Comparison of ENCODE assay signal across 21 mouse cellular contexts in genomic region chr10:71525290-71525689, GRCm38 (mm10).
DNase-seq lines count a peak whose midpoint lies in the region; ATAC-seq lines count a peak whose summit lies in the region.
"Had no signal": no experiment of that assay in that cellular context is flagged by ENCODE, and none has a peak within 500 bp of the region (broad histone marks: within the 10 kb centered on the region; RNA-seq: fewer than 3 reads in every experiment).

No protein-coding gene starts in this region.

- peak; percentile 88 for ATAC-seq in frontal cortex, adult (ENCODE audit: low TSS enrichment)
- no peak for ATAC-seq in megakaryocyte progenitor cell, adult 5-6 weeks (replicated peaks; ENCODE audit: poor library complexity)
- ATAC-seq: activated CD4-positive, CD25-positive, alpha-beta regulatory T cell, adult 4 months; CD4-positive, CD25-positive, alpha-beta regulatory T cell, adult 4 months; Patski had no signal

- DNase-seq in frontal cortex, postnatal 10 days (ENCODE audit: low spot score in 2 of 2), result no peak
- DNase-seq in right cerebral cortex, adult 18-20 months, result peak; percentile 10
- DNase-seq in right cerebral cortex, postnatal 10 days (ENCODE audit: low spot score in 2 of 2), result no peak
- peak; percentile 70 for DNase-seq in brain, adult 2 months (ENCODE audit: low read depth, low spot score)
- peak; percentile 28 for DNase-seq in telencephalon, adult 2 months (ENCODE audit: low read depth, low spot score)
- no peak for DNase-seq in kidney, adult 8-10 months
- DNase-seq: adrenal gland, adult 2 months; adrenal gland, adult 8-10 months; adrenal gland, postnatal 10 days; adrenal gland, postnatal 14 days; adrenal gland, postnatal 25 days; adrenal gland, postnatal 36 days; B cell, adult 2 months; cerebellum, adult 11 months; cerebellum, adult 11-12 months; cerebellum, adult 18-20 months had no signal

Comparison
In these comparisons a context has a peak if more than half of its experiments do, and no peak if none do; other contexts are left out.
1. DNase-seq: peak in right cerebral cortex, adult 18-20 months (single experiment), brain, adult 2 months (single experiment) and telencephalon, adult 2 months (single experiment); none in frontal cortex, postnatal 10 days (0 of 2), right cerebral cortex, postnatal 10 days (0 of 2) and kidney, adult 8-10 months (0 of 2).